Mouse (Mus musculus) layer of hippocampus, adult 18-20 months (tissue): Measurements from ENCODE around the gene Exosc8. TPM values are rescaled to one million over a fixed set of nuclear protein-coding genes. Genes with fewer than 3 reads are reported as not detected.
"Not testable (repeated sequence)": the region's sequence is repeated elsewhere in the genome, so short reads cannot be mapped to it uniquely, and the experiment has no call there.

ENCODE experiments used
- DNase-seq, 2 experiments: peaks; one replicate each; pipeline ENCODE4 v3.0.0; 2022; ENCODE audit warnings: low spot score in 2 of 2
- long read RNA-seq: library from polyadenylated mRNA; stranded (forward); transcript quantifications from one replicate; pipeline ENCODE4 v2.0.0, GENCODE M21; 2021
- total RNA-seq, 2 experiments: library from RNA; stranded (reverse); gene quantifications; 2 replicates each; pipeline ENCODE4 v1.2.3; 2021

The Exosc8 gene
- total RNA-seq, result 10 to 100 TPM; 26.9 to 32.9 TPM
- long read RNA-seq, partial matches to known transcripts, result 3 of 11 reads
- long read RNA-seq, other reads (novel, unspliced or antisense), result 5 of 11 reads

DNA sequence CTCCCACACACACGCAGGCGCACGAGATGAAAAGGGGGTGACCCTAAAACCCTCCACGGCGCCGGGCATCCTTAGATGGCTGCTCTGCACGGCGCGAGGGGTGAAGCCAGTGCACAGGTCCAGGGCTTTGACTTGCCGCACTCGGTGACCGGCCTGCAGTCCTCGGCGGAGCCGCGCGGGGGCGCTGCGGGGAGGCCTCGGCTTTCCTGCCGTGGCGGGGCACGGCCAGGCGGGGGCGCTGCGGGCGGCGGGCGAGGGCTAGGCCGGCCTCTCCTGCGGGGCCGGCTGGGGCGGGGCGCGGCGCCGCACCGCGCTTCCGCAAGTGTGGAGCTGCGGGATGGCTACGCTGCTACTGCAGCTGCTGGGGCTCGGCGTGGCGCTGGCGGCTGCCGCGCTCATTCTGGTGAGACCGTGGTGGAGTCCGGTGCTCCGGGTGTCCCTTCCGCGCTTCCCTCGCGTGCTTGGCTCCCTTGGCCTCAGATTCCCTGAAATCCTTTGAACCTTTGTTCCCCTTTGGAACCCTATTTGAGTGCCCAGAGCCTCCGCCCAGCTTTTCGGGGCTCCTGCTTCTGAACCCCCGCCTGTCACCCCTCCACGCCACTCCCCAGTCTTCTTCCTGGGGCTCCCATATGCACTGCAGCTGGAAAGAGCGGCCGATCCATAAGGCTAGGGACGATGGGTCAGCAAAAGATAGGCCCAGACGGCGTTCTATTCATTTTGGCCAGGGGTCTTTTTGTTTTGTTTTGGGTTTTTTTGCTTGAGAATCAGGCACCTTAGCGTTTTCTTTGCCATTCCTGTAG, at the start of gene Exosc8, which contains the start of gene Alg5:
Exosc8 (minus strand) TSS at position 147 of the 800 bp plus-strand sequence.
Alg5 (plus strand) TSS at position 293 of the 800 bp plus-strand sequence.
- DNase-seq, result peak; percentile 87 to 93

GRCm38 (mm10) chr3:54775989-54776631, 40.9 kb upstream of the Exosc8 start:
- DNase-seq, result no peak

GRCm38 (mm10) chr3:54773613-54774012, 38.4 kb upstream of the Exosc8 start:
- no peak for DNase-seq

GRCm38 (mm10) chr3:54769349-54770275, 34.4 kb upstream of the Exosc8 start:
- DNase-seq, result no peak

DNA sequence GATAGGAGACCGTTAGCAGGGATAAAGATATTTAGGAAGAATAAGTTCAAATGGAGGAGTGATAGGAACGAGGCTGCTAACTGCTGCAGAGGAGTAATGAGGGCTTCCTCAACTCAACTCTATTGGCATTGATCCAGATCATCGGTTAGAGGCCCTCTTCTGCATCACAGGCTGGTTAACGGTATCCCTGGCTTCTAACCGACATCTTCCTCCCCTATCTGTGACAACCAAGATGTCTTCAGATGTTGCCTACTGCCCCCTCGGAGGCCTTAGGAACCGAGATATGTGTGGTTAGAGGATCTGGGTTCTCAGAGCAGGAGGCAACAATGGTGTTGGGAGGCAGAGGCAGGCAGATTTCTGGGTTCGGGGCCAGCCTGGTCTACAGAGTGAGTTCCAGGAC, 33.4 kb upstream of the Exosc8 start:
- DNase-seq, result no peak

GRCm38 (mm10) chr3:54766811-54767210, 31.6 kb upstream of the Exosc8 start:
- DNase-seq, result no peak

DNA sequence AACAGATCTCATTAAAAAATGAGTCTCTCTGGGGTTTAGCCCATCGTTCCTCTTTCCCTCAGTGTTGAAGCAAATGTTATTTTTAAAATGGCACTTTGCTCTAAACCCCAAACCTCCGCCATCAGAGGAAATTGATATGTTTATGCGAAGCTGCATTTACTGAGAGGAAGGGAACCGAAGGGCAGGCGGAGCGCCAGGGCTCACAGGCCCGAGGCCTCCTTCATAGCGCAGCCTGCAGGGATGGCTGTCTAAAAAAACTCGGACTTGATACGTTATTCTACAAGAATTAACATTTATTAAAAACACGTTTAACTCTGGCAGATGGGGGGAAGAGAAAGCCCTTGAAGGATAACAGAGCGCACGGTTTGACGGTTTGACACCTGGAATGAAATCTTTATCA, 30.8 kb upstream of the Exosc8 start:
- no peak for DNase-seq

GRCm38 (mm10) chr3:54765521-54765920, 30.3 kb upstream of the Exosc8 start:
- DNase-seq, result not testable (repeated sequence)

GRCm38 (mm10) chr3:54764418-54764817, 29.2 kb upstream of the Exosc8 start:
- DNase-seq, result peak; percentile 9 to 62

DNA sequence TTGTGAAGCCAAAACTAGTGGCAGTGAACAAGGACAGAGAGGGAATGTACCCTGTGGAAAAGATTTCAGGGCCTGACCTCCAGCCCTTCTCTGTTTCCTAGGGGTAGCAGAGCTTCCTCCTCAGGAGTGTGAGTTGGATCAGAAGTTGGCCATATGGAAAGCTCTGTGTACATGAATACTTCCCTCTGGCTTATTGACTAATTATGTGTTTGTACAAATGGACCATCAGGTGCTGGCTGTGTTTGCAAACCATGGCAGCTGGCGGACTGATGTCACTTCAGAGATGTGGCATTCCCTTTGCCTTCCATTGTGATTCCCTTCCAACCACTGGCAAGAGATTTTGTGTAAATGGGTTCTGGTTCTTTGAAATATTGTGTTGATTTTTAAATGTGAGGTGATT, 26.1 kb upstream of the Exosc8 start:
- DNase-seq, result no peak

DNA sequence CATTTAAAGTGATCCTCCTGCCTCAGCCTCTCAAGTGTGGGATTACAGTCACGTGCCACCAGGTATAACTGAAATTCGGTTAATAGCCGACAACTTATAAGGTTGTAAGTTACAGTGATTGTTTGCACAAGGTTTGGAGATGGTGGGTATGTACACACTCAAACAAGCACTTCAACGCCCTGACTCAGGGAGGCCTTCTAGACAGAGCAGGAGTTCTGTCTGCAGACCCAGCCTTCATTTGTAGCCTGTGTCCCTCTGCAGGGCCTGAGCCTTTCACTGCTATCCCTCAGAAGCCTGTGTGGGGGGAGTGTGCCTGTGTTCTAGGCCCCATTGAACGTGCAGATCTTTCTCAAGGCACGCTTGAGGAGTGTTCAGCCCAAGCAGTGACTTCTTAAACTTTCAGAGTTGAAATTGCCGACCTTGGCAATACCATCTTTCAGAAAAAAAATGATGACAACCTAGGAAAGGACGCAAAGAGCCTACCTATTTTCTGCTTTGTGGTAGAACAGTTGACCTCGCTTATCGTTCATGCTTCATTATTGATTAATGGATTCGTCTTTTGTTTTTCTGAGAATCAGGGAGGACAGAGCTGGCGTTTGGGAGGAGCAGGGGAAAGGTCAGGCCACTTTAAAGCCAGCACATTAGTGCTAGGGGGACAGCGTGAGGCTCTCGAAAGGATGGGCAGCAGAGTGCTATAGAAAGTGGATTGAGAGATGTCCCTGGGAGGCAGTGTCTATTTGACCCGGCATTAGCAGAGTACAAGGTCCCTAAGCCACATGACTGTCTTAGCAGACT, 25.3 kb upstream of the Exosc8 start:
- no peak for DNase-seq

GRCm38 (mm10) chr3:54759211-54759610, 24.0 kb upstream of the Exosc8 start:
- DNase-seq, result no peak

GRCm38 (mm10) chr3:54757446-54757845, 22.3 kb upstream of the Exosc8 start:
- no peak for DNase-seq

DNA sequence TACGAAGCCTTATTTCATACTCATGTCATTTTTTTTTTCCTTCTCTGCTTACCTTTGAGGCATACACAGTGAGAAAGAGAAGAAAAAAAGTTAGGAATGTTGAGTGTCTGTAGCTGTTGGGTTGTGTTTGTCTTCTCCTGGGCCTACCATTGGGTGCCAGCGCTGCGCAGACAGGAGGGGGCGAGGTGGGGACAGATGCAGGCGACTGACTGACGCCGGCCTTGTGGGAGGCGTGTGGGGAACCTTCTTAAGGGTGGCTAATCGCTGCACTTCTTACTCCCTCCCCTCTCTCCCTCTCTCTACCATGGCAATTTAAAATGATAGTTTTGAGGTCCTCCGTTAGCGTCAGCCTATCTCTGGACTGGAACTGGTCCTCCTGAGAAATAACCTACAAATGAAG, 20.9 kb upstream of the Exosc8 start:
- DNase-seq, result peak; percentile 37 to 60

- DNase-seq, result peak; percentile 56 to 68
These were observed 20.2 kb upstream of the Exosc8 start, which contains the start of gene Smad9 for GRCm38 (mm10) chr3:54755145-54756041. TSS of gene Smad9 (plus strand) at chr3:54755582.

DNA sequence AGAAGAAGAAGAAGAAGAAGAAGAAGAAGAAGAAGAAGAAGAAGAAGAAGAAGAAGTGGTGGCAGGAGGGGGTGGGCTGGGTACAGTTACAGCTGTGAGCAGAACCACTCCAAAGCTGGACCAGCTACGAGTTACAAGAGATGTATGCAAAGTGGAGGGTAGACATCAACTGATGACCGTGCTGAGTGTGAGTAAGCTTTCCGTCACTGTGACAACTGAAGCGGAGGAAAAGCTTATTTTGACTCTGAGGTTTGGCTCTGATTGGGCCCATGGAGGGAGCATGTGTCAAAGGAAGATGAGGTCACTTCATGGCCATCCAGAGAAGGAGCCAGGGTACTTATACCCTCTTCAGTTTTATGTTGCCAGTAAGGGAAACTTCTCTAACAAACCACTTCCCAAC, 18.2 kb upstream of the Exosc8 start:
- no peak for DNase-seq

GRCm38 (mm10) chr3:54745799-54746198, 10.6 kb upstream of the Exosc8 start:
- no peak for DNase-seq

- DNase-seq, result no peak
These were observed 6.8 kb upstream of the Exosc8 start for GRCm38 (mm10) chr3:54741965-54742364.

DNA sequence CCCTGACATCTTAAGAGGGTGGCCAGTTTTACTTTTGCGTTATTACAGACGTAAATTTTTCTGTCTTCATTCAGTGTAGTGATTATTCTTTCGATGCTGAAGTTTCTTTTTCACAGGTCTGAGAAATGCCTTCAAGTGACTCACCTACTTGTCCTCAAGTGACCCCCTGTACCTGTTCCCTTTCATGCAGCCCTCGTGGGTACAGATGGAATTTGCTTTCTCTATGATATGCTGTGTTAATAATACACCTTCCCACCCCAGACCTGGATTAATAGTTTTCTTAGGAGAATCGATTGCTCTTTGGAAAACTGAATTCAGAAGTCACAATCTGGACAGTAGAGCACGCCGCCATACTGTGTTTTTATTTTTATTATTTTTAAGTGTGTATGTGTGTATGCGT, 2.1 kb upstream of the Exosc8 start:
- DNase-seq, result no peak
